21 mouse cellular contexts compared by ENCODE assay signal in genomic region chr12:13059473-13059872, GRCm38 (mm10).
A peak's percentile ranks its signal among the peaks of the same experiment; 100 is the strongest.
DNase-seq lines count a peak whose midpoint lies in the region; ATAC-seq lines count a peak whose summit lies in the region.
"Had no signal": no experiment of that assay in that cellular context is flagged by ENCODE, and none has a peak within 500 bp of the region (broad histone marks: within the 10 kb centered on the region; RNA-seq: fewer than 3 reads in every experiment).

No protein-coding gene starts in this region.

- no peak overlapping the region for H3K27ac ChIP-seq in kidney, embryonic 15.5 days
- H3K27ac ChIP-seq: forebrain, embryonic 10.5 days; forebrain, embryonic 13.5 days; gastrocnemius, adult 2 months; hindbrain, embryonic 12.5 days; hindbrain, embryonic 15.5 days had no signal

- no peak overlapping the region for H3K4me3 ChIP-seq in kidney, embryonic 15.5 days (replicated peaks)
- H3K4me3 ChIP-seq: forebrain, embryonic 10.5 days; forebrain, embryonic 13.5 days; gastrocnemius, adult 2 months; hindbrain, embryonic 12.5 days; hindbrain, embryonic 15.5 days had no signal

- no peaks in the 10 kb centered on the region for H3K9me3 ChIP-seq in kidney, embryonic 15.5 days (replicated peaks)
- H3K9me3 ChIP-seq: forebrain, embryonic 13.5 days; hindbrain, embryonic 12.5 days; hindbrain, embryonic 15.5 days had no signal

- ATAC-seq in kidney, embryonic 15.5 days (replicated peaks; ENCODE audit: low FRiP score) = 0 out of 2 replicates have a peak, but pooled peaks have one; percentile 40
- ATAC-seq: forebrain, embryonic 13.5 days; forebrain, postnatal 0 days had no signal

- no peak overlapping the region for H3K9ac ChIP-seq in kidney, embryonic 15.5 days
- H3K9ac ChIP-seq: forebrain, embryonic 13.5 days; forebrain, postnatal 0 days; hindbrain, embryonic 12.5 days; hindbrain, embryonic 15.5 days had no signal

- H3K27me3 ChIP-seq in kidney, embryonic 15.5 days = 0 out of 2 replicates have a peak, but pooled peaks cover 3% of the 10 kb centered on the region
- H3K27me3 ChIP-seq: CH12.LX; forebrain, embryonic 13.5 days; hindbrain, embryonic 15.5 days had no signal

- H3K4me1 ChIP-seq in kidney, embryonic 15.5 days = peaks cover 4% of the 10 kb centered on the region
- H3K4me1 ChIP-seq: forebrain, embryonic 10.5 days; forebrain, embryonic 13.5 days; hindbrain, embryonic 12.5 days; hindbrain, embryonic 15.5 days had no signal

- DNase-seq in kidney, adult 11 months = no peak
- DNase-seq in kidney, postnatal 4 days = peak; percentile 21 to 29
- no peak for DNase-seq in kidney, postnatal 10 days
- DNase-seq in R1 (ENCODE audit: low read depth, low spot score) = peak; percentile 54
- no peak for DNase-seq in lung, postnatal 14 days
- DNase-seq: adrenal gland, postnatal 10 days; adrenal gland, postnatal 36 days; B cell, adult 2 months; cerebellum, adult 18-20 months; cerebellum, adult 9-10 months; cerebellum, postnatal 14 days; forebrain, postnatal 0 days; gastrocnemius, adult 2 months; gastrocnemius, postnatal 14 days had no signal

- WGBS in kidney, embryonic 15.5 days = 55% methylated on average over 3 of the region's 3 CpGs

- no peaks in the 10 kb centered on the region for H3K36me3 ChIP-seq in kidney, embryonic 15.5 days
- H3K36me3 ChIP-seq: forebrain, embryonic 10.5 days; hindbrain, embryonic 12.5 days; hindbrain, embryonic 15.5 days had no signal

- no peak overlapping the region for H3K4me2 ChIP-seq in kidney, embryonic 15.5 days
- H3K4me2 ChIP-seq: forebrain, embryonic 13.5 days; heart, embryonic 11.5 days; hindbrain, embryonic 12.5 days; hindbrain, embryonic 15.5 days had no signal

Comparison
In these comparisons a context has a peak if more than half of its experiments do, and no peak if none do; other contexts are left out.
1. DNase-seq: peak in kidney, postnatal 4 days (2 of 2) and R1 (single experiment); none in kidney, adult 11 months (single experiment), kidney, postnatal 10 days (single experiment) and lung, postnatal 14 days (single experiment).